Mouse (Mus musculus): ENCODE data around the gene Bpifa1. TPM values are rescaled to one million over a fixed set of nuclear protein-coding genes. Genes with fewer than 3 reads are reported as not detected.

Gene Bpifa1
- polyA plus RNA-seq, 1 experiment, result not detected

GRCm38 (mm10) chr2:154193071-154193470, 50.4 kb downstream of the Bpifa1 start:
- no peaks in the 10 kb centered on the region for H3K79me2 ChIP-seq (ENCODE audit: control insufficient read depth, insufficient read depth)
- H3K27me3 ChIP-seq (ENCODE audit: control insufficient read depth, insufficient read depth, insufficient read length), result no peaks in the 10 kb centered on the region
- no peak overlapping the region for H3ac ChIP-seq (ENCODE audit: control insufficient read depth, insufficient read length)
- no peaks in the 10 kb centered on the region for H3K36me3 ChIP-seq (ENCODE audit: control insufficient read depth, insufficient read depth)
- no peak overlapping the region for H3K4me2 ChIP-seq (ENCODE audit: low read depth)
- no peak overlapping the region for H3K4me3 ChIP-seq
- no peak for TF ChIP-seq TCF3 (IDR thresholded peaks at IDR 0.05; ENCODE audit: insufficient read length, low read depth)
- TF ChIP-seq POLR2A (IDR thresholded peaks at IDR 0.05; ENCODE audit: insufficient read length, low read depth), result no peak
- TF ChIP-seq TCF12 (IDR thresholded peaks at IDR 0.05; ENCODE audit: insufficient read depth, poor library complexity, severe bottlenecking), result no peak
- TF ChIP-seq E2F4 (IDR thresholded peaks at IDR 0.05; ENCODE audit: insufficient read depth), result no peak
- no peak for TF ChIP-seq MAX (IDR thresholded peaks at IDR 0.05; ENCODE audit: low read depth)
- no peak for TF ChIP-seq USF1 (IDR thresholded peaks at IDR 0.05; ENCODE audit: low read depth)
- no peak for TF ChIP-seq SRF (IDR thresholded peaks at IDR 0.05; ENCODE audit: control insufficient read depth, insufficient read length, low read depth)
- TF ChIP-seq MYOG (IDR thresholded peaks at IDR 0.05; ENCODE audit: control insufficient read depth in 1 of 3, insufficient read depth in 1 of 3, insufficient read length in 2 of 3, low read depth in 2 of 3), result no peak
- no peak for TF ChIP-seq CEBPB (IDR thresholded peaks at IDR 0.05; ENCODE audit: insufficient read depth, poor library complexity, severe bottlenecking)
- no peak for TF ChIP-seq POLR2AphosphoS2 (IDR thresholded peaks at IDR 0.05; ENCODE audit: insufficient read length, low read depth)
- TF ChIP-seq REST (IDR thresholded peaks at IDR 0.05; ENCODE audit: insufficient read depth, insufficient read length), result no peak
- TF ChIP-seq MYOD1 (IDR thresholded peaks at IDR 0.05; ENCODE audit: control insufficient read depth in 1 of 3, insufficient read length in 2 of 3, low read depth in 2 of 3), result no peak

- Histone ChIP-seq H3K27me3 (ENCODE audit: control insufficient read depth, insufficient read depth, insufficient read length) (no peaks in the 10 kb centered on the region), H3K79me2 (ENCODE audit: control insufficient read depth, insufficient read depth) (no peaks in the 10 kb centered on the region), H3K4me2 (ENCODE audit: low read depth) (no peak overlapping the region), H3ac (ENCODE audit: control insufficient read depth, insufficient read length) (no peak overlapping the region), H3K36me3 (ENCODE audit: control insufficient read depth, insufficient read depth) (no peaks in the 10 kb centered on the region), H3K4me3 (no peak overlapping the region)
- TF ChIP-seq TCF3 (IDR thresholded peaks at IDR 0.05; ENCODE audit: insufficient read length, low read depth) (no peak), USF1 (IDR thresholded peaks at IDR 0.05; ENCODE audit: low read depth) (no peak), MYOD1 (IDR thresholded peaks at IDR 0.05; ENCODE audit: control insufficient read depth in 1 of 3, insufficient read length in 2 of 3, low read depth in 2 of 3) (no peak), CEBPB (IDR thresholded peaks at IDR 0.05; ENCODE audit: insufficient read depth, poor library complexity, severe bottlenecking) (no peak), MYOG (IDR thresholded peaks at IDR 0.05; ENCODE audit: control insufficient read depth in 1 of 3, insufficient read depth in 1 of 3, insufficient read length in 2 of 3, low read depth in 2 of 3) (no peak), E2F4 (IDR thresholded peaks at IDR 0.05; ENCODE audit: insufficient read depth) (no peak), REST (IDR thresholded peaks at IDR 0.05; ENCODE audit: insufficient read depth, insufficient read length) (no peak), POLR2A (IDR thresholded peaks at IDR 0.05; ENCODE audit: insufficient read length, low read depth) (no peak), TCF12 (IDR thresholded peaks at IDR 0.05; ENCODE audit: insufficient read depth, poor library complexity, severe bottlenecking) (no peak)
Measured at GRCm38 (mm10) chr2:154193994-154194504, 51.4 kb downstream of the Bpifa1 start.

GRCm38 (mm10) chr2:154197036-154197435, 54.4 kb downstream of the Bpifa1 start:
- Histone ChIP-seq H3ac (ENCODE audit: control insufficient read depth, insufficient read length) (no peak overlapping the region), H3K79me2 (ENCODE audit: control insufficient read depth, insufficient read depth) (no peaks in the 10 kb centered on the region), H3K4me3 (no peak overlapping the region), H3K36me3 (ENCODE audit: control insufficient read depth, insufficient read depth) (no peaks in the 10 kb centered on the region), H3K27me3 (ENCODE audit: control insufficient read depth, insufficient read depth, insufficient read length) (no peaks in the 10 kb centered on the region), H3K4me2 (ENCODE audit: low read depth) (no peak overlapping the region)
- TF ChIP-seq USF1 (IDR thresholded peaks at IDR 0.05; ENCODE audit: low read depth), result no peak
- no peak for TF ChIP-seq POLR2A (IDR thresholded peaks at IDR 0.05; ENCODE audit: insufficient read length, low read depth)
- TF ChIP-seq TCF3 (IDR thresholded peaks at IDR 0.05; ENCODE audit: insufficient read length, low read depth), result no peak
- TF ChIP-seq MYOD1 (IDR thresholded peaks at IDR 0.05; ENCODE audit: control insufficient read depth in 1 of 3, insufficient read length in 2 of 3, low read depth in 2 of 3), result no peak
- no peak for TF ChIP-seq SRF (IDR thresholded peaks at IDR 0.05; ENCODE audit: control insufficient read depth, insufficient read length, low read depth)
- TF ChIP-seq MYOG (IDR thresholded peaks at IDR 0.05; ENCODE audit: control insufficient read depth in 1 of 3, insufficient read depth in 1 of 3, insufficient read length in 2 of 3, low read depth in 2 of 3), result no peak
- TF ChIP-seq CEBPB (IDR thresholded peaks at IDR 0.05; ENCODE audit: insufficient read depth, poor library complexity, severe bottlenecking), result no peak
- TF ChIP-seq TCF12 (IDR thresholded peaks at IDR 0.05; ENCODE audit: insufficient read depth, poor library complexity, severe bottlenecking), result no peak
- no peak for TF ChIP-seq REST (IDR thresholded peaks at IDR 0.05; ENCODE audit: insufficient read depth, insufficient read length)
- TF ChIP-seq POLR2AphosphoS2 (IDR thresholded peaks at IDR 0.05; ENCODE audit: insufficient read length, low read depth), result no peak
- TF ChIP-seq E2F4 (IDR thresholded peaks at IDR 0.05; ENCODE audit: insufficient read depth), result no peak
- no peak for TF ChIP-seq MAX (IDR thresholded peaks at IDR 0.05; ENCODE audit: low read depth)

Other genes starting within 250 kb of the Bpifa1 start
- not detected for gene Bpifb6, start 242.5 kb upstream of the Bpifa1 start, polyA plus RNA-seq (2012; fragmentation: generic; extraction: Trizol)
- gene Bpifb3, start 224.7 kb upstream of the Bpifa1 start, polyA plus RNA-seq (2012; fragmentation: generic; extraction: Trizol), result not detected
- not detected for gene Bpifb4, start 204.7 kb upstream of the Bpifa1 start, polyA plus RNA-seq (2012; fragmentation: generic; extraction: Trizol)
- gene Bpifa6, start 167.9 kb upstream of the Bpifa1 start, polyA plus RNA-seq (2012; fragmentation: generic; extraction: Trizol), result not detected
- not detected for gene Bpifa2, start 134.6 kb upstream of the Bpifa1 start, polyA plus RNA-seq (2012; fragmentation: generic; extraction: Trizol)
- gene Bpifa3, start 12.5 kb upstream of the Bpifa1 start, polyA plus RNA-seq (2012; fragmentation: generic; extraction: Trizol), result not detected
- gene Bpifa5, start 19.7 kb downstream of the Bpifa1 start, polyA plus RNA-seq (2012; fragmentation: generic; extraction: Trizol), result not detected
- not detected for gene Bpifb1, start 47.9 kb downstream of the Bpifa1 start, polyA plus RNA-seq (2012; fragmentation: generic; extraction: Trizol)
- not detected for gene Bpifb5, start 80.9 kb downstream of the Bpifa1 start, polyA plus RNA-seq (2012; fragmentation: generic; extraction: Trizol)
- gene Bpifb9a, start 115.0 kb downstream of the Bpifa1 start, polyA plus RNA-seq (2012; fragmentation: generic; extraction: Trizol), result not detected
- not detected for gene Bpifb9b, start 164.3 kb downstream of the Bpifa1 start, polyA plus RNA-seq (2012; fragmentation: generic; extraction: Trizol)
- 14.7 TPM for gene Cdk5rap1, start 230.1 kb downstream of the Bpifa1 start, polyA plus RNA-seq (2012; fragmentation: generic; extraction: Trizol)

All from myocyte (in vitro differentiated cells).